Mouse (Mus musculus) heart, postnatal 14 days (tissue): ENCODE results near the gene Tbl1xr1. TPM values are rescaled to one million over a fixed set of nuclear protein-coding genes. Genes with fewer than 3 reads are reported as not detected.

ENCODE experiments used
- DNase-seq, 2 experiments: peaks; one replicate each; pipeline ENCODE4 v3.0.0; 2021 to 2022
- intact Hi-C: fragments of 180-260 bp; cut with DNase I; formaldehyde crosslinking; loops from one replicate; pipeline ENCODE4 v1.15.1; 2025
- total RNA-seq, 2 experiments: library from RNA; stranded (reverse); gene quantifications; 2 replicates each; pipeline ENCODE4 v1.2.3; 2021

The Tbl1xr1 gene
- total RNA-seq, 2 experiments from 2014 or later: 66.3 to 70.0 TPM

- DNase-seq: no peak
- intact Hi-C loops: no loop called here
These were observed 97.8 kb downstream of the Tbl1xr1 start for GRCm38 (mm10) chr3:22174232-22174631.

- no peak for DNase-seq
- intact Hi-C loops: no loop called here
These were observed 103.6 kb downstream of the Tbl1xr1 start for GRCm38 (mm10) chr3:22180076-22180475.

GRCm38 (mm10) chr3:22181026-22181425 lies 104.6 kb downstream of the Tbl1xr1 start:
- no peak for DNase-seq
- intact Hi-C loops: no loop called here

- intact Hi-C loops: loop anchor here (5.0 kb wide), 1 partner anchor 248 kb away; no protein-coding TSS in a partner anchor
- no peak for DNase-seq
These were observed 108.8 kb downstream of the Tbl1xr1 start for GRCm38 (mm10) chr3:22185265-22185664.

GRCm38 (mm10) chr3:22190498-22190897 lies 114.0 kb downstream of the Tbl1xr1 start:
- intact Hi-C loops: loop anchor here (5.0 kb wide), 2 partner anchors 113 to 1533 kb away; partner anchors contain the start of gene Tbl1xr1

GRCm38 (mm10) chr3:22192931-22193330 lies 116.5 kb downstream of the Tbl1xr1 start:
- intact Hi-C loops: loop anchor here (5.0 kb wide), 2 partner anchors 116 to 1536 kb away; partner anchors contain the start of gene Tbl1xr1
- no peak for DNase-seq

More at GRCm38 (mm10) chr3:22190498-22190897, 114.0 kb downstream of the Tbl1xr1 start:
- DNase-seq: peak in 1 of 2 experiments; percentile 14

- DNase-seq: no peak
- intact Hi-C loops: loop anchor here (5.0 kb wide), 2 partner anchors 117 to 1537 kb away; partner anchors contain the start of gene Tbl1xr1
These were observed 117.9 kb downstream of the Tbl1xr1 start for GRCm38 (mm10) chr3:22194185-22194856.

GRCm38 (mm10) chr3:22198802-22199201 lies 122.3 kb downstream of the Tbl1xr1 start:
- DNase-seq: no peak
- intact Hi-C loops: no loop called here

- DNase-seq: no peak
- intact Hi-C loops: no loop called here
These were observed 127.7 kb downstream of the Tbl1xr1 start for GRCm38 (mm10) chr3:22204186-22204585.

GRCm38 (mm10) chr3:22221557-22221956 lies 145.1 kb downstream of the Tbl1xr1 start:
- DNase-seq: no peak
- intact Hi-C loops: no loop called here

GRCm38 (mm10) chr3:22222351-22222750 lies 145.9 kb downstream of the Tbl1xr1 start:
- DNase-seq: no peak
- intact Hi-C loops: no loop called here

GRCm38 (mm10) chr3:22223023-22223422 lies 146.6 kb downstream of the Tbl1xr1 start:
- no peak for DNase-seq
- intact Hi-C loops: no loop called here

GRCm38 (mm10) chr3:22228052-22228451 lies 151.6 kb downstream of the Tbl1xr1 start:
- intact Hi-C loops: no loop called here
- no peak for DNase-seq

GRCm38 (mm10) chr3:22230635-22231034 lies 154.2 kb downstream of the Tbl1xr1 start:
- intact Hi-C loops: no loop called here
- no peak for DNase-seq

- intact Hi-C loops: no loop called here
- peak; percentile 14 to 20 for DNase-seq
These were observed 161.9 kb downstream of the Tbl1xr1 start for GRCm38 (mm10) chr3:22238106-22238900.
